Mouse (Mus musculus): Measurements from ENCODE around the gene Ptpn22. TPM values are rescaled to one million over a fixed set of nuclear protein-coding genes. Genes with fewer than 3 reads are reported as not detected.
"Not testable (repeated sequence)": the region's sequence is repeated elsewhere in the genome, so short reads cannot be mapped to it uniquely, and the experiment has no call there.

Gene Ptpn22
- under 1 TPM; 0.32 to 0.64 TPM for total RNA-seq (2021)

- no peak for DNase-seq
- intact Hi-C loops (cut with DNase I) = no loop called here
Measured at GRCm38 (mm10) chr3:103858881-103859801, at the start of gene Ptpn22. Gene Ptpn22, plus strand, starts transcription at chr3:103859795.

GRCm38 (mm10) chr3:103809799-103810150, 49.8 kb upstream of the Ptpn22 start:
- intact Hi-C loops (cut with DNase I) = no loop called here
- DNase-seq = no peak

GRCm38 (mm10) chr3:103810967-103811366, 48.6 kb upstream of the Ptpn22 start:
- intact Hi-C loops (cut with DNase I) = no loop called here
- DNase-seq = no peak

- intact Hi-C loops (cut with DNase I) = no loop called here
- no peak for DNase-seq
Measured at GRCm38 (mm10) chr3:103827548-103827947, 32.0 kb upstream of the Ptpn22 start.

GRCm38 (mm10) chr3:103829036-103829435, 30.6 kb upstream of the Ptpn22 start:
- intact Hi-C loops (cut with DNase I) = no loop called here
- DNase-seq = no peak

GRCm38 (mm10) chr3:103830681-103831080, 28.9 kb upstream of the Ptpn22 start:
- intact Hi-C loops (cut with DNase I) = loop anchor here (5.0 kb wide), 1 partner anchor 67 kb away; no protein-coding TSS in a partner anchor
- not testable (repeated sequence) for DNase-seq

GRCm38 (mm10) chr3:103831146-103831545, 28.4 kb upstream of the Ptpn22 start:
- intact Hi-C loops (cut with DNase I) = loop anchor here (5.0 kb wide), 1 partner anchor 66 kb away; no protein-coding TSS in a partner anchor

GRCm38 (mm10) chr3:103832426-103832825, 27.2 kb upstream of the Ptpn22 start, which contains the start of gene Bcl2l15:
Gene Bcl2l15, plus strand, starts transcription at chr3:103832601.
- intact Hi-C loops (cut with DNase I) = loop anchor here (5.0 kb wide), 1 partner anchor 65 kb away; no protein-coding TSS in a partner anchor

More at GRCm38 (mm10) chr3:103831146-103831545, 28.4 kb upstream of the Ptpn22 start:
- no peak for DNase-seq

GRCm38 (mm10) chr3:103834001-103834400, 25.6 kb upstream of the Ptpn22 start:
- intact Hi-C loops (cut with DNase I) = loop anchor here (5.0 kb wide), 1 partner anchor 63 kb away; no protein-coding TSS in a partner anchor
- DNase-seq = no peak

More at GRCm38 (mm10) chr3:103832426-103832825, 27.2 kb upstream of the Ptpn22 start, which contains the start of gene Bcl2l15:
- DNase-seq = no peak

GRCm38 (mm10) chr3:103835272-103835950, 24.2 kb upstream of the Ptpn22 start:
- intact Hi-C loops (cut with DNase I) = no loop called here
- no peak for DNase-seq

- DNase-seq = no peak
- intact Hi-C loops (cut with DNase I) = no loop called here
Measured at GRCm38 (mm10) chr3:103835951-103836310, 23.7 kb upstream of the Ptpn22 start.

- no peak for DNase-seq
- intact Hi-C loops (cut with DNase I) = no loop called here
Measured at GRCm38 (mm10) chr3:103836453-103836852, 23.1 kb upstream of the Ptpn22 start.

GRCm38 (mm10) chr3:103839711-103840110, 19.9 kb upstream of the Ptpn22 start:
- DNase-seq = no peak

GRCm38 (mm10) chr3:103840195-103840594, 19.4 kb upstream of the Ptpn22 start:
- DNase-seq; intact Hi-C loops (cut with DNase I): not testable (repeated sequence)

More at GRCm38 (mm10) chr3:103839711-103840110, 19.9 kb upstream of the Ptpn22 start:
- intact Hi-C loops (cut with DNase I) = no loop called here

- intact Hi-C loops (cut with DNase I); DNase-seq: not testable (repeated sequence)
Measured at GRCm38 (mm10) chr3:103840946-103841345, 18.6 kb upstream of the Ptpn22 start.

GRCm38 (mm10) chr3:103850644-103851363, 8.8 kb upstream of the Ptpn22 start:
- intact Hi-C loops (cut with DNase I) = no loop called here
- peak; percentile 58 for DNase-seq

- intact Hi-C loops (cut with DNase I) = no loop called here
- no peak for DNase-seq
Measured at GRCm38 (mm10) chr3:103851481-103851880, 8.1 kb upstream of the Ptpn22 start.

GRCm38 (mm10) chr3:103851882-103852281, 7.7 kb upstream of the Ptpn22 start:
- DNase-seq = no peak
- intact Hi-C loops (cut with DNase I) = no loop called here

- DNase-seq = peak; percentile 73
- intact Hi-C loops (cut with DNase I) = no loop called here
Measured at GRCm38 (mm10) chr3:103852565-103853299, 6.9 kb upstream of the Ptpn22 start.

- intact Hi-C loops (cut with DNase I) = no loop called here
- peak; percentile 48 for DNase-seq
Measured at GRCm38 (mm10) chr3:103853804-103854203, 5.8 kb upstream of the Ptpn22 start.
